Mouse (Mus musculus): ENCODE measurements around the gene Nphp3. TPM values are rescaled to one million over a fixed set of nuclear protein-coding genes. Genes with fewer than 3 reads are reported as not detected.

The Nphp3 gene
- total RNA-seq (2018; cell fraction: chromatin; rRNA removed): 10 to 100 TPM in 19 of 26 experiments, 1 to 10 TPM in 7; 4.8 to 25.7 (median 15.5) TPM
- total RNA-seq (2018; cell fraction: cytosol; rRNA removed): 1 to 10 TPM in 19 of 26 experiments, under 1 TPM in 7; 0.50 to 2.6 (median 1.2) TPM
- 10 to 100 TPM in 7 of 26 experiments, 1 to 10 TPM in 19; 2.1 to 17.2 (median 4.6) TPM for total RNA-seq (2018; cell fraction: nucleus; rRNA removed)
- 1.00 to 2.6 TPM (median 1.8 TPM) in 3 replicates for polyA plus RNA-seq (2018)

DNA sequence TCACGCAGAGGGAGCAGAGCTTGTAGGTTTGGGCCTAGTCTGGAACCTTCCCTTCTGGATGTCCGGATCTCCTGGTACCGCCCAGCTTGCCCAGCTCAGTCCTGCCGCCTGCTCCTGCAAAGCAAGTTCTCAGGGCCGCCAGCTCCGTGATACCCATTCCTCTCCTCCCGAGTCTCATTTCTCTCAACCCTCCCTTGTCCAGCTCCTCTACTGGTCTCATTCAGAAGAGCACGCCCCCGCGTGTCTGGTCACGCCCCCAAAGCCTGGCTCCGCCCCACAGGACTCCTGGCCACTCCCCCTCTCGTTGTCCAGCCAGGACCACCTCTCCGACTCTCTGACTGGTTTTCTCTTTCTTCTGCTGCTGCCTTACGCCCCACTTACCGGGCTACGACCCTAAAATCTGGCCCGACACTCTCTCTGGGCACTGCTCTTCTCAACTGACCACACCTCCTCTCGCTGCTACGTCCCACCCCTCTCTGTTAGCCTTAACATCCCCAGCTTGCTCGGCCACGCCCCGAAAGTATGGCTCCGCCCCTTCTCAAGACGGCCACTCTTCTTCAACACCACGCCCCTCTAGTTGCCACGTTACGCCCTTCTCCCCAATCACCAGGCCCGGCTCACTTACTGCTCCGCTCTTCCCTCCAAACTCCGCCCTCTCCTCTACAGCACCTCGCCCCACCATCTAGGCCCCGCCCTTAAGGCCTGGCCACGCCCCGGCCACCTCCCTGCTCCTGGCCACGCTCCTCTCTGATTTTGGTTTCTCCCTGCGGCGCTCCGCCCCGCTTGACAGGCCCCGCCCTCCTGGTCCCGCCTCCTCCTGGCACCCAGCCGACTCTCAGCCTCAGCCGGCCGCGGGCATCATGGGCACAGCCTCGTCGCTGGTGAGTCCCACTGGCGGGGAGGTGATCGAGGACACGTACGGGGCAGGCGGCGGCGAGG lies at the start of gene Nphp3:
TSS of gene Nphp3 (plus strand) at position 624 of the 939 bp plus-strand sequence.
- Histone ChIP-seq H3K79me2 (ENCODE audit: inconsistent target) (no peaks in the 10 kb centered on the region), H3K4me3 (ENCODE audit: inconsistent target) (peak within 1 kb of the TSS; percentile 55), H3K36me3 (ENCODE audit: inconsistent target) (no peaks in the 10 kb centered on the region), H3K27ac (peak within 1 kb of the TSS; percentile 78)
- 2% methylated on average over 47 of the region's 55 CpGs for WGBS (ENCODE audit: missing documents)

DNA sequence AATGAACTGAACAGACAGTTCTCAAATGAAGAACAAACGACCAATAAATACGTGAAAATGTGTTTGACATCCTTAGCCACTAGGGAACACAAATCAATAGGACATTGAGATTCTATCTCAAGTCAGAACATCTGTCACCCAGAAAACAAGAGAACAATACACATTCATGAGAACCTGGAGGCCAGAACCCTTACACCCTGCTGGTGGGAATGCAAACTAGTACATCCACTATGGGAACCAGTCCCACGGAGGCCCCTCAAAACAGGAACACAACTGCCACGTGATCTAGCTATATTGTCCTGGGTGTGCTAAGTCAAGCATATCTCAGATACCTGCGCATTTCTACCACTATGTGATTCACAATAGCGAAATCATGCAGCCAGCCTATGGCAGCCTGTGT lies 43.6 kb upstream of the Nphp3 start:
- Histone ChIP-seq H3K27ac (no peak overlapping the region), H3K36me3 (ENCODE audit: inconsistent target) (no peaks in the 10 kb centered on the region), H3K4me3 (ENCODE audit: inconsistent target) (no peak overlapping the region), H3K79me2 (ENCODE audit: inconsistent target) (no peaks in the 10 kb centered on the region)
- 64% methylated on average over 6 of the region's 6 CpGs for WGBS (ENCODE audit: missing documents)

DNA sequence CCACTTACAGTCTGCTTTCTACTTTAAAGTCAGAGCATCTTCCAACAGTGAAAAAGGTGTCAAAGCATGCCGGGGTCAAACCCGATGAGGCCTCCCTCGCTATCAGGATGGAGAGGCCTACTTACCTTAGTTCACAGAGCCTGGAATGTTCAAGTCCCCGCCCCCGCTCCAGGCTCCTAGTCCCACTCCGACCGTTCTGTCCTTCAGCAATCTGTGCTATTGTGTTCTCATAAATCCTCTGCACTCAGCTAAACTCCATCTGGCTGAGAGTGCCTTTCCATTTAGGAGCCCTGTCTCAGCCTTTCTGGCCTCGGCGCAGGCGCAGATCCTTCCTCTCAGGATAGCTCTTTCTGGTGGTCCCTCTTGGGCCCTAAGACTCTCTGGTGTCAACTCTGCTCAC lies 42.4 kb upstream of the Nphp3 start:
- Histone ChIP-seq H3K27ac (no peak overlapping the region), H3K79me2 (ENCODE audit: inconsistent target) (no peaks in the 10 kb centered on the region), H3K4me3 (ENCODE audit: inconsistent target) (no peak overlapping the region), H3K36me3 (ENCODE audit: inconsistent target) (no peaks in the 10 kb centered on the region)
- 87% methylated on average over 10 of the region's 10 CpGs for WGBS (ENCODE audit: missing documents)

DNA sequence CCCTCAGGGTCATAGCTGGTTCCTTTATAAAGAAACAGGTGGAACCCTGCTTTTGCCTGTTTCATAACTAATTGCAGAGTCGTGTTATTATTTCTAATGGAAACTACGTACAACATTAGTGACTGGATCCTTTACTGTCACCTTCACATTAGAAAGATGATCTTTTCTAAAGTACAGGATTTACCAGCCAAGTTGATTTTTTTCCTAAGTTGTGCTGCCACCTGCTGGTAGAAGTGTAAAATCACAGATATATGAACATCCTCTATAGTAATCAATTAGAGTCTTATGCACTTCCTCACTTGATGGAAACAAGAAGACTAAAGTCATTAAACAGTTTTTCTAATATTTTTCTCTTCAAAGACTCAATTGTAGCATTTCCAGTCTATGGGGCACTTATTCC lies 5.8 kb upstream of the Nphp3 start:
- H3K4me3 ChIP-seq (ENCODE audit: inconsistent target): no peak overlapping the region
- H3K79me2 ChIP-seq (ENCODE audit: inconsistent target): no peaks in the 10 kb centered on the region
- H3K36me3 ChIP-seq (ENCODE audit: inconsistent target): no peaks in the 10 kb centered on the region
- WGBS (ENCODE audit: missing documents): 5% methylated on average over 2 of the region's 2 CpGs
- H3K27ac ChIP-seq: no peak overlapping the region

DNA sequence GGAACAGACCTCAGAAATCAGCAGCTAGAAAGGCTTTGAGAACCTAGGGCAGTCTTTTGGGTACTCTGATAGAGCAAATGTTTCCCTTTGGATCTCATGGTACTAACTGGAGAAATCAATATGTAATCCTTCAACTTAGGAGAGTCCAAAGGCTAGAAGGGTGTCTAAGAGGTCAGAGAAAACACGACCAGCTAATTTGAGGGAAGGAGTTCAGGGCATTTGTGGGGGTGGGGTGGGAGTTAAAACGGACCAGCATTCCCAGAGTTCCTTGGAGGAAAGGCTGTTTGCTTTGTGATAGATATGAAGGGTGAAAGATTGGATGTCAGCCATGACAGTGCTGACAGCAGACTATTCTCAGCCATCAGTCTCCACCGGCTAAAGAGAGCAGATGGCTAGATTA lies 1.7 kb upstream of the Nphp3 start:
- Histone ChIP-seq H3K27ac (no peak overlapping the region), H3K36me3 (ENCODE audit: inconsistent target) (no peaks in the 10 kb centered on the region), H3K79me2 (ENCODE audit: inconsistent target) (no peaks in the 10 kb centered on the region), H3K4me3 (ENCODE audit: inconsistent target) (no peak overlapping the region)
- 63% methylated on average over 3 of the region's 3 CpGs for WGBS (ENCODE audit: missing documents)

DNA sequence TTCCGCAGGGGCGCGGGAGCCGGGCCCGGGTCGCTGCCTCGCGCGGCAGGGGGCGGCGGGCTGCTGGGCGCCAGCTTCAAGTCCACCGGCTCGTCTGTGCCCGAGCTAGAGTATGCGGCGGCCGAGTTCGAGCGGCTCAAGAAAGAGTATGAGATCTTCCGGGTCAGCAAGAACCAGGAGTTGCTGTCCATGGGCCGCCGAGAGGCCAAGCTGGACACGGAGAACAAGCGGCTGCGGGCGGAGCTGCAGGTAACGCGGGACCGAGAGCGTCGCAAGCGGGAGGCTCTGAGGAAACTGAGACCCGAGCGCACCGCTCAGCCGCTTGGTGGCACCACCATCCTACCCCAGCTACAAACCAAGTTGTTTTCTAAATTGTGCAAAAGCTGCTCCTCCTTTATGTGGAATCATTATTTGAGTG lies 578 bp downstream of the Nphp3 start:
- no peaks in the 10 kb centered on the region for H3K79me2 ChIP-seq (ENCODE audit: inconsistent target)
- H3K27ac ChIP-seq: no peak overlapping the region
- under 1% methylated on average over 37 of the region's 37 CpGs for WGBS (ENCODE audit: missing documents)
- H3K4me3 ChIP-seq (ENCODE audit: inconsistent target): peak overlapping the region; percentile 21
- no peaks in the 10 kb centered on the region for H3K36me3 ChIP-seq (ENCODE audit: inconsistent target)

DNA sequence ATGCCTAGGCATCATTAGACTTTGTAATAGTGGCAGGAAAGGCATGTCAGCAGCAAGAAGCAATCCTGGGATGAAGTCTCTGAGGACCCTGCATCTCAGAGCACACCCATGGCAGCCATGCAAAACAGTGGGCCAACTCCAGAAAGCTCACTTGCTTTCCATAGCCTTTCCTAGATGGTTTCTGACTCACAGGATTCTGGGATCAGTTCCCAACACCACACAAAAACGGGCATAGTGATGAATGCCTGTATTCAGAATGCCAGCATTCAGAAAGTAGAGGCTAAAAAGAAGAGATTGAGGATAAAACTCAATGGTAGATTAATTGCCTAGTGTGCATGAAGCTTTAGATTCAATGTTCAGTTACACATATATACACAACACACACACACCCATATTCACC lies 12.2 kb downstream of the Nphp3 start:
- Histone ChIP-seq H3K4me3 (ENCODE audit: inconsistent target) (no peak overlapping the region), H3K27ac (no peak overlapping the region), H3K79me2 (ENCODE audit: inconsistent target) (no peaks in the 10 kb centered on the region), H3K36me3 (ENCODE audit: inconsistent target) (no peaks in the 10 kb centered on the region)
- WGBS (ENCODE audit: missing documents): 100% methylated on average over 1 of the region's 1 CpGs

DNA sequence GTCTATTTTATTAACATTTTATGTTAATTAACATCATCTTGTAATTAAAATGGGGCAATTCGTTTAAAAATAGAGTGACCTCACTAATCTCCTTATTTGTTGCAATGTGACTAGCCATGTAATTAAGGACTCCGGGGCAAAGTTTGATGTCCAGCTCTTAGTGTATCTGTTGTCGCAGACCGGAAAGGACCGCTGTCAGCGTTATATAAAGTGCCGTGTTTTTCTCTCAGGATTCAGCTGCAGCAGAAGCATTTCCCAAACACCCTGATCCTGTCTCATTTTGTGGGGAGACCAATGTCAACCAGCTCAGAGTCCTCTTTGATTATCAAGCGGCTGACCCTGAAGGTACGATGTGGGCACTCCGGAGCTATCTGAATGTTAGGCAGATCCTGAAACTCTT lies 18.7 kb downstream of the Nphp3 start:
- no peak overlapping the region for H3K27ac ChIP-seq
- no peak overlapping the region for H3K4me3 ChIP-seq (ENCODE audit: inconsistent target)
- 96% methylated on average over 10 of the region's 10 CpGs for WGBS (ENCODE audit: missing documents)
- H3K79me2 ChIP-seq (ENCODE audit: inconsistent target): no peaks in the 10 kb centered on the region
- H3K36me3 ChIP-seq (ENCODE audit: inconsistent target): no peaks in the 10 kb centered on the region

DNA sequence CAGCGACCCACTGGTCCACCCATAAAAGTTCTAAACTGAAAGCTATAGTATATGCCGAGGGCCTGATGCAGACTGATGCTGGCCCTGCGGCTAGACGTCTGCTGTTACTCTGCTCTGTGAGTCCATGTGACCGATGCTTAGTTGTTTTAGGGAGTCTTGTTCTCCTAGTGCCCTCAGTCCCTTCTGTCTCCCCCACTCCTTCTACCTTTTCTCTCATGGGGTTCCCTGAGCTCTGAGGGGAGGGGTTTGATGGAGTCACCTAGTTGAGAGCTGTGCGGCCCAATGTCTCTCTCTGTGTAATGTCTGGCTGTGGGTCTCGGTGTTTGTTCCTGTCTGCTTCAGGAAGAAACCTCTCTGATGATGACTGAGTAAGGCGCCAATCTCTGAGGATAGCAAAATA lies 24.8 kb downstream of the Nphp3 start:
- no peak overlapping the region for H3K27ac ChIP-seq
- no peaks in the 10 kb centered on the region for H3K79me2 ChIP-seq (ENCODE audit: inconsistent target)
- WGBS (ENCODE audit: missing documents): 98% methylated on average over 7 of the region's 8 CpGs
- H3K4me3 ChIP-seq (ENCODE audit: inconsistent target): no peak overlapping the region
- no peaks in the 10 kb centered on the region for H3K36me3 ChIP-seq (ENCODE audit: inconsistent target)

DNA sequence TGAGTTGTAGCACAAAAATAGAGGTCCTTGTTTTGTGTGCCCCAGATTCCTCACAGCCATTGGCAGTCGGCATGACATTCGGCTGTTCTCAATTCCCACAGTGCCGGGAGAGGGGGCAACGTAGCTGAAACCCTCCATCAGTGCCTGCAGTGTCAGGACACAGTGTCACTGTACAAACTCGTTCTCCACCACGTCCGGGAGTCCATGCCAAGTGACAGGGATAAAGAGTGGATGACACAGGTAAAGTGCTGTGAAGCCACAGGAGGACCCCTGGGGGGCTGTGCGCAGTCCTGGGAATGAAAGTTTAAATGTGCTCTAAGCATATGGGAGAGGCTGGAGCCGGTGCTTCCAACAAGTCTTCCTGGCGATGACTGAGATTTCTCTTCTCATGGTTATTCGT lies 27.5 kb downstream of the Nphp3 start:
- no peak overlapping the region for H3K4me3 ChIP-seq (ENCODE audit: inconsistent target)
- WGBS (ENCODE audit: missing documents): 96% methylated on average over 11 of the region's 11 CpGs
- H3K36me3 ChIP-seq (ENCODE audit: inconsistent target): no peaks in the 10 kb centered on the region
- H3K27ac ChIP-seq: no peak overlapping the region
- H3K79me2 ChIP-seq (ENCODE audit: inconsistent target): no peaks in the 10 kb centered on the region

DNA sequence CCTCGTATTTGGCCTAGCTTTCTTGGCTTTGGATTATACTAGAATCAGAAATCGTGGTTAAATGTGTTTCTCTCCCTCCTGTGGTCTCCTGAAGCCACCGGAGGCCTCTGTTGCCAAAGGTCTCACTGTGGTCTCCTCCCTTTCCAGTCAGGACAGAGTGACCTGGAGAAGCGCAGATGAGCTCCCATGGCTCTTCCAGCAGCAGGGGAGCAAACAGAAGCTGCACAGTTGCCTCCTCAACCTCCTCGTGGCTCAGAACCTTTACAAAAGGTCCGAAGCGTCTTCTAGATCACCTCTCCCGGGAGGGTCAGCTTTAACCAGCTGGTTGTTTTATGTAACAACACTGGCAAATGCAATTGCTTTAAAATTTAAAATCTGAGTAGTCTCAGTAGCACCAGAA lies 31.9 kb downstream of the Nphp3 start:
- H3K36me3 ChIP-seq (ENCODE audit: inconsistent target): no peaks in the 10 kb centered on the region
- no peak overlapping the region for H3K4me3 ChIP-seq (ENCODE audit: inconsistent target)
- WGBS (ENCODE audit: missing documents): 90% methylated on average over 8 of the region's 8 CpGs
- no peaks in the 10 kb centered on the region for H3K79me2 ChIP-seq (ENCODE audit: inconsistent target)
- H3K27ac ChIP-seq: no peak overlapping the region

DNA sequence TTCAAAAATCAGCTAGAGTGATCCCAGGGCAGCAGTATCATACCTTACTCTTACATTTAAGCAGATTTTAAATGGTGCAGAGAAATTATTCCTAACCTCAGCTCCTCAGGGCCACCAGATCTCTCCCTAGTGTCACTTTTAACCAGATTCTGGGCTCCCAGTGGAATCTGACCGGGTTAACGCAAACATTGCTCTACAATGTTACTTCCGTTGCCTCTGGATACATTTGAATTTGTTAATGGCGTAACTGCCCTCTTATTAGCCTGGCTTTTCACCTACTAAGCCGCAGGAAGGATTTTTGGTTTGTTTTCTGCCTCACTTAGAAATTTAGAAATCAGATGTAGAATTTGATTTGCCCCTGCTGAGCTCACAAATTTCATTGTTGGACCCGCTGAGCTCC lies 32.4 kb downstream of the Nphp3 start:
- Histone ChIP-seq H3K27ac (no peak overlapping the region), H3K4me3 (ENCODE audit: inconsistent target) (no peak overlapping the region), H3K79me2 (ENCODE audit: inconsistent target) (no peaks in the 10 kb centered on the region), H3K36me3 (ENCODE audit: inconsistent target) (no peaks in the 10 kb centered on the region)
- 94% methylated on average over 6 of the region's 6 CpGs for WGBS (ENCODE audit: missing documents)

DNA sequence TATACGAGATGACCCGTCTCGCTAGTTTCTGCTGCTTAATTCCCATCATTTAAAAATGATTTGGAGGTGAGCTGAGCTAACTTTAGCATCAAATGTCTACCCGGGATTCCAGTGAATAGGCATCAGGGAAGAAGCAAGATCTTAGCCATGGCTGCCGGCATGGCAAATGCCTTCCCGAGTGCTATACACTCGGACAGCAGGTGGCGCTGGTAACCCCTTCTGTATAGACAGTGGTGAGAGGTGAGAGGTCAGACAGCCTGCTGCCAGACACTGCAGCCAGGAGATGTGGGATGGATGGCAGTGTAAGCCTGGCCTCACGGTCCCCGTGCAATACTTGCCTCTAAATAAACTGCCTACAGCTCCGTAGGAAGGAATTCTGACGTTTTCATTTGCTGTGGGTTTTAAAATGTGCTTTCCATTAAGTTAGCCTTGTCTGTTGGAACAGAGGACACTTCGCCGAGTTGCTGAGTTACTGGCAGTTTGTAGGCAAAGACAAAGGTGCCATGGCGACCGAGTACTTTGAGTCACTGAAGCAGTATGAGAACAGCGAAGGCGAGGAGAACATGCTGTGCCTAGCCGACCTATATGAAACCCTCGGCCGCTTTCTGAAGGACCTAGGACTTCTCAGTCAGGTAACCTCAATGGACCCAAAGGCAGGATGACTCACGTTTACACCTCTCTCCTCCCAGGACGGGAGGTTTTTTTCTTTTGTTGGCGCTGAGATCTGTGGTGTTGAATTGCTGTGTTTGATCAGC lies 33.1 kb downstream of the Nphp3 start:
- WGBS (ENCODE audit: missing documents): 60% methylated on average over 22 of the region's 24 CpGs
- no peak overlapping the region for H3K4me3 ChIP-seq (ENCODE audit: inconsistent target)
- H3K36me3 ChIP-seq (ENCODE audit: inconsistent target): no peaks in the 10 kb centered on the region
- no peak overlapping the region for H3K27ac ChIP-seq
- no peaks in the 10 kb centered on the region for H3K79me2 ChIP-seq (ENCODE audit: inconsistent target)

DNA sequence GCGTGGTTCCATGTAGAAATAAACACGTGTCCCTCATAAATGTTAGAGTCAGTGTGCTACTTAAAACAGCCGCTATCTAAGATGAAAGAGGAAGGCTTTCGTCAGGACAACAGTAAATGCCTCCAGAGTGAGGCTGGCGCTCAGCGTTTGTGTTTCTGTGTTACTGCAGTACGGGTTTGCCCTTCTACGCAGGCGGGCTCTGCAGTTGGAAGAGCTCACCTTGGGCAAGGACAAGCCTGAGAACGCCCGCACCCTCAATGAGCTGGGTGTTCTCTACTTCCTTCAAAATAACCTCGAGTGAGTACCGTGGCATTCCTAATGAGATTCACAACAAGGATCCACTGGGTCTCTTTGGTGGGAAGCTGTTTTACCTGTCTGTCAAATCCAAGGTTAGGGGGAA lies 35.9 kb downstream of the Nphp3 start:
- 96% methylated on average over 11 of the region's 13 CpGs for WGBS (ENCODE audit: missing documents)
- H3K27ac ChIP-seq: no peak overlapping the region
- no peaks in the 10 kb centered on the region for H3K36me3 ChIP-seq (ENCODE audit: inconsistent target)
- no peak overlapping the region for H3K4me3 ChIP-seq (ENCODE audit: inconsistent target)
- H3K79me2 ChIP-seq (ENCODE audit: inconsistent target): no peaks in the 10 kb centered on the region
